Mouse (Mus musculus): ENCODE results near the gene Desi1.

GRCm38 (mm10) chr15:81960171-81961077 lies 73.2 kb downstream of the Desi1 start, which contains the start of gene Pmm1:
- TF ChIP-seq POLR2A (IDR thresholded peaks at IDR 0.05; ENCODE audit: insufficient read length, low read depth), result peak; percentile 82
- TF ChIP-seq MYOG (IDR thresholded peaks at IDR 0.05; ENCODE audit: control insufficient read depth in 1 of 3, insufficient read depth in 1 of 3, insufficient read length in 2 of 3, low read depth in 2 of 3), result peak in 2 of 3 experiments; percentile 12 to 52
- no peak for TF ChIP-seq CEBPB (IDR thresholded peaks at IDR 0.05; ENCODE audit: insufficient read depth, poor library complexity, severe bottlenecking)
- peak; percentile 56 for TF ChIP-seq POLR2AphosphoS2 (IDR thresholded peaks at IDR 0.05; ENCODE audit: insufficient read length, low read depth)
- TF ChIP-seq TCF12 (IDR thresholded peaks at IDR 0.05; ENCODE audit: insufficient read depth, poor library complexity, severe bottlenecking), result no peak
- peak in 1 of 3 experiments; percentile 28 for TF ChIP-seq MYOD1 (IDR thresholded peaks at IDR 0.05; ENCODE audit: control insufficient read depth in 1 of 3, insufficient read length in 2 of 3, low read depth in 2 of 3)

Data from myocyte (in vitro differentiated cells).